Mouse (Mus musculus) left cerebral cortex, adult 2 months (tissue): ENCODE results near the gene Galnt18. TPM values are rescaled to one million over a fixed set of nuclear protein-coding genes. Genes with fewer than 3 reads are reported as not detected.

Experiments used
- DNase-seq, 2 experiments: peaks; one replicate each; pipeline ENCODE4 v3.0.0; 2021 to 2022; ENCODE audit warnings: low spot score in 2 of 2, mixed read lengths in 1 of 2; ENCODE audit errors: extremely low spot score in 1 of 2
- H3K27ac ChIP-seq: fragments of 200-600 bp; 2 replicates; pipeline ENCODE4 v1.8.1; 2022
- H3K4me3 ChIP-seq: fragments of 200-600 bp; 2 replicates; pipeline ENCODE4 v1.8.1; 2022
- CTCF ChIP-seq: fragments of 200-600 bp; IDR thresholded peaks from 2 replicates; pipeline ENCODE4 v1.8.1; 2022; ENCODE audit warnings: antibody characterized with exemption, mild to moderate bottlenecking, moderate library complexity
- intact Hi-C: fragments of 180-260 bp; cut with DNase I; formaldehyde crosslinking; loops from one replicate; pipeline ENCODE4 v1.15.1; 2025
- total RNA-seq, 2 experiments: library from RNA; stranded (reverse); gene quantifications; 2 replicates each; pipeline ENCODE4 v1.2.3; 2021

Galnt18 gene
- total RNA-seq, 2 experiments from 2014 or later, result 42.0 to 42.3 TPM

DNA sequence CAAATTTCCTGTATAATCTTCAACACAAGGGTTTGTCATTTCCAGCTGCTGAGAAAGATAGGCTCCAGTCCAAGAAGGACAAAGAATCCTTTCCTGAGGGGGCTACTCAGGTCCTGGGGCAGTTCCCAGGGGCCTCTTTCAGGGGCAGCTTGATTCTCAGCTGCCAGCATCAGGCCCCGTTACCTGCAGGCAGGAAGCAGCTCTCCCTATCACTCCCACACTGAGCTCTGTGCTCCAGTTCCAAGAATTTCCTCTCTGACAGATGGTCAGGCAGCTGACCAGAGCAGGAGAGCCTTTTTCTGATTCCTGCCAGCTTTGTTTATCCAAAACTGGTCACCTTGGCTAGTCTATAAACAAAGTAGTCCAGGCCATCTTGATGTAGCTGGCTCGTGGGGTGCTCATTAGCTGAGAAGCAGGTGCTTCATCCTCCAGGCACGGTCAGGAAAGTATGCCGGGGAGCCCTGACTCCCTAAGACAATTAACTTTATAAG, 191.4 kb downstream of the Galnt18 start:
- intact Hi-C loops, result no loop called here
- DNase-seq, result peak in 1 of 2 experiments; percentile 30
- H3K27ac ChIP-seq, result peak overlapping the region; percentile 26; the same call in 1 of the 2 replicates
- H3K4me3 ChIP-seq, result no peak overlapping the region
- TF ChIP-seq CTCF, result no peak

DNA sequence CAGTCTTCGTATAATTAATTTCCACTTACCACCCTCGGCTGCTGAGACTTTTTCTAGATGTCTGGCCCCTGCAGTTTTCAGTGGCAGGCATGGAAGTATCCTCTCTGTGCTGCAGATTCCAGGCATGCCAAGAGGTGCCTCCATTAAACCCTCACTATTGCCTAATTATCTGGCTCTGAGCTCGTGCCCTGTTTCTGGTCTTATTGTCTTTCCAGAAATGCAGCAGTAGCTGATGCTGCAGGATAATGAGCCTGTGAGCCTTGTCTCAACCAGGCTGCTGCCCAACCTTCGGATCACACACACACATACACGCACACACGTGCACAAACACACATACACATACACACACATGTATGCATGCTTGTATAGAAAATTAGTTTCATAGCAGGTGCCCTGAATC, 199.2 kb downstream of the Galnt18 start:
- intact Hi-C loops, result loop anchor here (5.0 kb wide), 1 partner anchor 197 kb away; the partner anchor contains the start of gene Galnt18
- TF ChIP-seq CTCF, result no peak
- Histone ChIP-seq H3K4me3 (no peak overlapping the region), H3K27ac (no peak overlapping the region)
- DNase-seq, result no peak

DNA sequence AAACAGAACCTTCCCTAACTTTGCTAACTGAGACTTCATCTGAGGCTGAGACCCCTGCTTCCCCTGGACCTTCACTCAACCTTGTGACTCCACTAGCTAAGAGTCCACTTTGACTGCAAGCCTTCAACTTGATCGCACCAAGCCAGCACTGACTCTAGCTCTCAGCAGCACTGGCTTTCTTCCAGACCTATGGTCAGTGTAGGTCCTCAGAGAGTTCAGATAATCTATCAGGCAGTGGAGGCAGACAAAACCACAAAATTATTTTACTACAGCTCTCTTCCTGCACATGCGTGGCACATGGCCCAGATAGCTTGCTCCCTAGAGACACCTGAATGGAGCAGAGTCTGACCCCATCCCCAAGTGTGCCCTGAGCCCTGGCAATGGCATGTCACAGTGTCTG, 204.7 kb downstream of the Galnt18 start:
- no peak for DNase-seq
- intact Hi-C loops, result no loop called here
- no peak for TF ChIP-seq CTCF
- no peak overlapping the region for H3K4me3 ChIP-seq
- H3K27ac ChIP-seq, result no peak overlapping the region

DNA sequence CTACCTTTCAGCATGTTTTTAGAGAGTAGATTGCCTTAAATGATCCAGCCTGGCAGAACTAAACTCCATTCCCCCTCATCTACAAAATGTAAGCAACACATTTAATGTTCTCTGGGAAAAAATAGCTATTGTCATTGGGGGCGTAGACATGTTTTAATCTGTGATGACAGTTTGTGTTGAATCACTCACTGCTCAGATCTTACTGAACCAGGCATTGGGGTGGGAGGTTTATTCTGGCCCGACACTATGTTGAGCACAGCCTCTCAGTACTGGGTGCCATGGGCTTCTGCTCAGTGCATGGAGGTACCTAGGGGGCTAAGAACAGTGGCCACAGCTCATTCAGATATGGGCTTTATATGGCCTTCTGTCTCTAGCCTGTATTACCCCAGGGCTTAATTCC, 207.4 kb downstream of the Galnt18 start:
- TF ChIP-seq CTCF, result no peak
- DNase-seq, result no peak
- H3K4me3 ChIP-seq, result no peak overlapping the region
- intact Hi-C loops, result no loop called here
- no peak overlapping the region for H3K27ac ChIP-seq

DNA sequence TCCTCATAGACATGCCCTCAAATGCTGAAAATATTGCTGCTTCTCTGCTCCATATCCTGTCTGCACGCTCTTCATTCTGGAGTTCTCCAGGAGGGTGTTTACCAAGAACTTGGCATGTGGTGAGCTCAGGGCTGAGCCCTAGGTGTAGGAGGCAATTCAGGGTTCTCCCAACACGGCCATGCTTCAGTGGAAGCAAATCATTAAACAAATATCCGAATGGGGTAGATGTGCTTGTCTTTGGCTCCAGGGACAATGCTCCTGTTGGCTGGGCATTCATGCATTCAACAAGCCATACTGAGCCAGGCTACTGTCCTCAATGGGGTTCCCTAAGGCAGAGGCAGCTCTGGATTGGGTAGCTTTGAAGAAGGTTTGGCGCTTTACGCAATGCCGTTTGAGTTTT, 212.9 kb downstream of the Galnt18 start:
- no peak for DNase-seq
- H3K4me3 ChIP-seq, result no peak overlapping the region
- no peak for TF ChIP-seq CTCF
- intact Hi-C loops, result no loop called here
- H3K27ac ChIP-seq, result no peak overlapping the region

DNA sequence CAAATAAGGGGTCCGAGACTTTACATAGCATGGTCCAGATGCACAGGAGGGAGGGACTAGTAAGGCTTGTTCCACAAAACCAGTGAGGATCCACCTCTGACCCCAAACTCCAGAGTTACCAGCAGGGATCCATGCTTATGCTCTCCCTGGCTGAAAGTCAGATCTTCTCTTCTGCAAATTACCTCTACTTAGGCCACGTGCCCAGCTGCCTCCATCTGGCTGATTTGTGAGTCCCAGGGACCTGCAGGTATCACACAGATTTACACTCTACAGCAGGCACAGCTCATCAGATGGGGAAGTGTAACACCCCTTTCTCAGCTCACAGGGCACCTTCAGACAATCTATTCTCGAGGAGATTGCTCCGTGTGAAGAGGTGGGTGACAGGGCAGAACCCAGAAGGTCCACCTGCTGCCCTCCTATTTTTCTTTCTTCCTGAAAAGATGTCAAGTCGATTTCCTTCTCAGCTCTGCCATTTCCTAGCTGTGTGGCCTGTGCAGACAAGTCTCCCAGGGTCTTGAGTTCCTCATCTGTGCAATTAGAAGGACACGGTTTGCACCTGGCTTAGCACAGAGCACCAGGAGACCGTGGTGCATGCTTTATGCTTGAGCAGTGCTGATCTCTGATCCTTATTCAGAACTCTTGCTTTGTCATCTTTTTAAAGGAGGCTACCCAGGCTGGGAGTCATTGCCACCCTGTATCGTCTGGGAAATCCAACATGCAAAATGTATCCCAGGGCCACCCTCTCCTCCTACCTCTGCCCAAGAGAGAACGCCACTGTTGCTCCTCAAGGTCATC, 216.3 kb downstream of the Galnt18 start:
- no peak for DNase-seq
- intact Hi-C loops, result no loop called here
- no peak for TF ChIP-seq CTCF
- H3K27ac ChIP-seq, result no peak overlapping the region
- H3K4me3 ChIP-seq, result no peak overlapping the region

DNA sequence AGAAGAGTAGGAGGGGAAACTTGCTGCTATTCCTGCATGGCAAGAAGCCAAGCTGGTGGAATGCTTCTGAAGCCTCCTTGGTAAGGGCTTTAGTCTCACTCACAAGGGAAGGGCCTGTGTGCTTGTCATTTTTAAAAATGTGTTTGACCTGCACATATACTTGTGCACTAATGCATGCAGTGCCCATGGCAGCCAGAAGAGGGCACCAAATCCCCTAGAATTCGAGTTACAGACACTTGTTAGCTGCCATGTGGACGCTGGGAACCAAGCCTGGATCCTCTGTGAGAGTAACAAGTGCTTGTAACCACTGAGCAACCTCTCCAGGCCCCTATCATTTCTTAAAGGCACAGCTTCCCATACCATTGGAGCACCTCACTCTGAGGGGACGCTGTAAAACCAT, 219.7 kb downstream of the Galnt18 start:
- no peak overlapping the region for H3K27ac ChIP-seq
- intact Hi-C loops, result no loop called here
- TF ChIP-seq CTCF, result peak; percentile 41
- no peak overlapping the region for H3K4me3 ChIP-seq
- DNase-seq, result no peak

- TF ChIP-seq CTCF, result no peak
- H3K4me3 ChIP-seq, result no peak overlapping the region
- no peak for DNase-seq
- intact Hi-C loops, result no loop called here
- no peak overlapping the region for H3K27ac ChIP-seq
Observed at GRCm38 (mm10) chr7:111559011-111559410, 220.8 kb downstream of the Galnt18 start.

GRCm38 (mm10) chr7:111550987-111551386, 228.8 kb downstream of the Galnt18 start:
- intact Hi-C loops, result loop anchor here (5.0 kb wide), 1 partner anchor 416 kb away; no protein-coding TSS in a partner anchor
- H3K27ac ChIP-seq, result no peak overlapping the region
- H3K4me3 ChIP-seq, result no peak overlapping the region
- TF ChIP-seq CTCF, result peak; percentile 44
- DNase-seq, result no peak

DNA sequence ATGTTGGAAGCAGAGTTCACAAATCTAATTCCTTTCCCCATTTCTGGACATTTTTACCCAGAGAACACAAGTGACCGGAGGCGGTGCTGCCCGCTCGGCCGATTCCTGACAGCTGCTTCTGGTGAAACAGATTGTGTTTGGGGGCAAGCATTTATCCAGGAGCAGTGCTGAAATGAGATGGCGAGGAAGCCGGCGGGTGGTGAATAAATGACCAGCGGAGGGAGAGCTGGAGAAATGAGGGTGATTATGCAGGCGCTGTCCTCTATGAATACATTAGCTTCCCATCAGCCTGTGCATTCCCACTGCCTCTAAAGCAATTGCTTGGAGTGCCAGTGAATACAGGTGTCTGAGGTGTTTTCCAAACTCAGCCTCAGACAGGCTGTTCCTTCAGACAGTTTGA, 232.7 kb downstream of the Galnt18 start:
- H3K27ac ChIP-seq, result peak overlapping the region; percentile 48
- no peak overlapping the region for H3K4me3 ChIP-seq
- no peak; the same call in 1 of the 2 replicates for TF ChIP-seq CTCF
- intact Hi-C loops, result loop anchor here (10.0 kb wide), 1 partner anchor 302 kb away; no protein-coding TSS in a partner anchor
- DNase-seq, result peak in 1 of 2 experiments; percentile 56

- TF ChIP-seq CTCF, result no peak
- Histone ChIP-seq H3K27ac (no peak overlapping the region), H3K4me3 (no peak overlapping the region)
- no peak for DNase-seq
- intact Hi-C loops, result loop anchor here (10.0 kb wide), 1 partner anchor 301 kb away; no protein-coding TSS in a partner anchor
Observed at GRCm38 (mm10) chr7:111545614-111546013, 234.2 kb downstream of the Galnt18 start.

DNA sequence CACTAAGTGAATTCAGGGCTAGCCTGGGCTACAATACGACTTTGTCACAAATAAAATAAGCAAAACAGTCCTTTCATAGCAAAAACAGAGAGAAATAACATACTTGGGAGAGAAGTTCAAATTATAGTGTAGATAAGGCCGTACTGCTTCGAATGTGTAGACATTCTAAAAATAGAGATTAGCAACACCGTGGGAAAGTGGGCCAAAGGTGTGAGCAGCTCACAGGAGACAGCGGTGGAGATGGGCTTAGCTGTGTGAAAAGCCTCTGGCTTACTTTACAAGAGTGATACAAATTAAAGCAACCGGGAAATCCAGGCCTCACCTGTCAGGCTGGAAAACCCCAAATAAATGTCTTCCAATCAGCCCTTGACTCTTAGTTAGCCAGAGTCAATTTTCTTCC, 241.8 kb downstream of the Galnt18 start:
- TF ChIP-seq CTCF, result no peak
- intact Hi-C loops, result no loop called here
- no peak overlapping the region for H3K4me3 ChIP-seq
- H3K27ac ChIP-seq, result no peak overlapping the region
- DNase-seq, result no peak

DNA sequence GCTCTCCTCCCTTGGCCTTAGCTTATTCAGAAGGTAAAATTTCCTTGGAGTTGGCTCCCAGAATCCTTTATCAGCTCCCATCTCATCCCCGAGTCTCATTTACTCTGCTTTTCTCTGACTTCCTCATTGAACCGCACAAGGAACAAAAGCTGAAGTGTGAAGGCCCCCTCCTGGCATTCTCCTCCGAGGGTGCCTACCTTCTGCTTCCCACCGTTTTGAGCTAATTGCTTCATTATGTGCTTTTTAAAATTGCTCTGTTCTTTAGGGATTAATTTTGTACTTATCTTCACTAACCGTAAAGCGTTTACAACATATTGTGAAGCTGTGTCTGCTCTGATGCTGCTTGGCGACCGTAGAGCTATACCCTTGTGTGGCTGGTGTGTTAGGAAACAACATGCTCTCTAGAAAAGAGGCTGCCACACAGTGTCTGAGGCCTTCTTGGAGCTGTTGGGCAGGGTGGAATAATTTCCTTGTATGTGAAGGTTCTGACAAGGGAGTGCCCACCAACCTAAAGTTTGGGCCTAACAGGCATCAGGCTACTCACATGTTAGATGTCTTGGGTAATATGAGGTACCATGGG, 244.9 kb downstream of the Galnt18 start:
- TF ChIP-seq CTCF, result no peak
- intact Hi-C loops, result no loop called here
- no peak overlapping the region for H3K4me3 ChIP-seq
- no peak for DNase-seq
- no peak overlapping the region for H3K27ac ChIP-seq
